Mouse (Mus musculus) testis, adult 2 months (tissue): ENCODE results near the gene Lrrc72. TPM values are rescaled to one million over a fixed set of nuclear protein-coding genes. Genes with fewer than 3 reads are reported as not detected.
A peak's percentile ranks its signal among the peaks of the same experiment; 100 is the strongest.

ENCODE experiments used
- H3K27ac ChIP-seq: fragments of 200-500 bp; 2 replicates; pipeline ENCODE4 v1.5.1; 2012; ENCODE audit warnings: low read depth, low read length; ENCODE audit not compliant: control insufficient read depth, insufficient read depth
- H3K27me3 ChIP-seq: fragments of 200-500 bp; 2 replicates; pipeline ENCODE4 v1.6.1; 2012; ENCODE audit warnings: mild to moderate bottlenecking, low read length, moderate library complexity; ENCODE audit not compliant: control insufficient read depth, insufficient read depth
- H3K36me3 ChIP-seq: fragments of 200-500 bp; 2 replicates; pipeline ENCODE4 v1.6.1; 2012; ENCODE audit warnings: mild to moderate bottlenecking, low read length; ENCODE audit not compliant: control insufficient read depth, insufficient read depth
- H3K4me1 ChIP-seq: fragments of 200-500 bp; 2 replicates; pipeline ENCODE4 v1.6.1; 2012; ENCODE audit warnings: low read length; ENCODE audit not compliant: control insufficient read depth, insufficient read depth
- H3K4me3 ChIP-seq: fragments of 200-500 bp; 2 replicates; pipeline ENCODE4 v1.5.1; 2012; ENCODE audit warnings: low read depth, mild to moderate bottlenecking, low read length, moderate library complexity, mixed read lengths; ENCODE audit not compliant: control insufficient read depth
- CTCF ChIP-seq: fragments of 200-500 bp; IDR thresholded peaks from 2 replicates; pipeline ENCODE4 v1.5.1; 2012; ENCODE audit warnings: low read depth, mild to moderate bottlenecking, inconsistent platforms, low read length, moderate library complexity; ENCODE audit not compliant: control insufficient read depth, insufficient read depth, insufficient replicate concordance
- POLR2A ChIP-seq: fragments of 200-500 bp; IDR thresholded peaks from 2 replicates; pipeline ENCODE4 v1.6.1; 2012; ENCODE audit warnings: low read depth, mild to moderate bottlenecking, inconsistent platforms, low read length, moderate library complexity; ENCODE audit not compliant: control insufficient read depth
- polyA plus RNA-seq: library from polyadenylated mRNA; depleted of rRNA; stranded (reverse); fragments of >200 nt; gene quantifications from 2 replicates; pipeline ENCODE4 v1.2.3, GENCODE M21; 2012; rRNA removed

Gene Lrrc72
- polyA plus RNA-seq = 23.4 and 27.1 TPM in 2 replicates

DNA sequence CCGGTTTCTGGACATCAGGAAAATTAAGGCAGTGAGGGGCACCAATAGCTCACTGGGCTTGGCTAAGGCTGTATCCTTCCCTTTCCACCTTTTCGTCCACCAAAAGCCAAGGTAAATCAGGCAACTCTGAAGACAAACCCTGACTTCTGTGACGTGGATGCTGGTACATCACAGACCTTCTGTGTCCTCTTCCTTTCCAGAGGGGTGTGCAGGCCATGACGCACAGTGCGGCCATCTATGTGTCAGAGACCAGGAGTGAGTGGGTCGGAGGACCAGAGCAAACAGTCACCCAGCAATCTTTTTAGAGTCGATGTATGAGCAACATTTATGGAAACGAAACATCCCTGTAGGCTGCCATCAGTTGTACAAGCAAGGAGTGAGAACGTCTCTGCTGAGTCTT, at the start of gene Lrrc72:
Gene Lrrc72 (minus strand): TSS at position 101 of the 400 bp plus-strand sequence.
- Histone ChIP-seq H3K4me3 (peak within 1 kb of the TSS; percentile 86), H3K27ac (peak within 1 kb of the TSS; percentile 29), H3K4me1 (no peaks in the 10 kb centered on the region), H3K27me3 (no peaks in the 10 kb centered on the region), H3K36me3 (no peaks in the 10 kb centered on the region)
- TF ChIP-seq CTCF (no peak), POLR2A (peak; percentile 51; the same call in 1 of the 2 replicates)

GRCm38 (mm10) chr12:36302326-36302725, 49.1 kb upstream of the Lrrc72 start:
- TF ChIP-seq CTCF = no peak
- TF ChIP-seq POLR2A = no peak
- no peaks in the 10 kb centered on the region; the same call in none of the 2 replicates for H3K4me1 ChIP-seq
- H3K36me3 ChIP-seq = no peaks in the 10 kb centered on the region
- H3K27ac ChIP-seq = no peak overlapping the region
- peak overlapping the region; percentile 27 for H3K4me3 ChIP-seq
- H3K27me3 ChIP-seq = no peaks in the 10 kb centered on the region

DNA sequence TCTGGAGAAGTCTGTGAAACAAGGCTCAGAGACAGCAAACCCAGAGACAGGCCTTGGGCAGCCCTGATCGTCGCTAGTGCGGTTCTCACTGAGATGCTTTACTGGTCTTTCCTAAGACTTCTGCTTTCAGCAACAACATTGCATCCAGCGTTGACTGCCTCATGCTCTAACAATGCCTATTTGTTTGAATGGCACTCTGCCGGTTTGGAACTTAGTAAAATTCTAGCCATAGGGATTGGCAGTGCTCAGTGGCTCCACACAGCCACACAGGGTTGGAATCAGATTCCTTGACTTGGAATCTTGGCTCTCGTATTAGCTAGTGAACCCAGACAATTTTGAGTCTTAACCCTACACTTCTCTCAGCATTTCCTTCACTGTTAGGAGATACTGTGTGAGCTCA, 38.1 kb upstream of the Lrrc72 start:
- Histone ChIP-seq H3K4me1 (no peaks in the 10 kb centered on the region), H3K4me3 (no peak overlapping the region), H3K27ac (no peak overlapping the region), H3K27me3 (no peaks in the 10 kb centered on the region), H3K36me3 (no peaks in the 10 kb centered on the region)
- TF ChIP-seq CTCF (no peak), POLR2A (no peak)

DNA sequence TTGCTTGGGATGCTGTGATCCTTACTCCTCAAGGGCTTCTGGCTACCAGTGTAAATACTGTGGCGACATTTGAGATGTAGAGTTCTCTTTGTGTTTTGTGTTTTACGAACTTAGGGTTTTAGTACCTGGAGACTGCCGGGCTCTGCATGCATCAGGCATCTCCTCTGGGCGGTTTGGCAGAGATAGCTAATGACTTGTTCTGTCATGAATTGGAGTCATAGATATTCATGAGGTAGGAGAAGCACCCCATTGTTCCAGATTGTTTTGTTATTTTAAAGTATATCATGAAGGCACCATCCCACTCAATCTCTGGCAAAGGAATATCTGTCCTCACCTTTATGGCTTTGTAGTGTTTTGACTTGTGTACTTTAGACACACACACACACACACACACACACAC, 37.3 kb upstream of the Lrrc72 start:
- TF ChIP-seq CTCF (no peak), POLR2A (no peak)
- no peaks in the 10 kb centered on the region for H3K36me3 ChIP-seq
- no peaks in the 10 kb centered on the region for H3K27me3 ChIP-seq
- no peak overlapping the region for H3K27ac ChIP-seq
- no peak overlapping the region for H3K4me3 ChIP-seq
- H3K4me1 ChIP-seq = no peaks in the 10 kb centered on the region

DNA sequence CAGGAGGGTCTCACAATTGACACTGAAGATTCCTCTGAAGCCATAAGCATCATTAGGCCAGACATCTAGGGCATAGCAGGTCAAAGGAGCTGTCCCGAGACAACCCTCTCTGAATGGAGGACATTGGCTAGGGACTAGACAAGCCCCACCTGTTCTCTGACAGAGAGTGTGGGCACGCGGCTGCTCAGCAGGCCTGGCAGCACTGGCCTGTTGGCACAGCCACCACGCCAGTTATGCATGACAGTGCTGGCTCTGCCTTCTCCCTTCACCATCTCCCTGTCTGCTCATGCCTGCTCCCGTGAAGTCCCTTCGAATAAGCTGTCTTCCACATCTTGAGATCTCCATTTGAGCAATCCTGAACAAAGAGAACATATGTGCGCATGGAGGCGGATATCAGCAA, 36.4 kb upstream of the Lrrc72 start:
- no peaks in the 10 kb centered on the region for H3K4me1 ChIP-seq
- TF ChIP-seq POLR2A = no peak
- TF ChIP-seq CTCF = no peak

GRCm38 (mm10) chr12:36274823-36275222, 21.6 kb upstream of the Lrrc72 start:
- Histone ChIP-seq H3K36me3 (no peaks in the 10 kb centered on the region), H3K27me3 (no peaks in the 10 kb centered on the region), H3K27ac (no peak overlapping the region), H3K4me1 (no peaks in the 10 kb centered on the region), H3K4me3 (no peak overlapping the region)
- TF ChIP-seq POLR2A (no peak), CTCF (no peak)

More for the DNA sequence above, 36.4 kb upstream of the Lrrc72 start:
- Histone ChIP-seq H3K36me3 (no peaks in the 10 kb centered on the region), H3K4me3 (no peak overlapping the region), H3K27me3 (no peaks in the 10 kb centered on the region), H3K27ac (no peak overlapping the region)

DNA sequence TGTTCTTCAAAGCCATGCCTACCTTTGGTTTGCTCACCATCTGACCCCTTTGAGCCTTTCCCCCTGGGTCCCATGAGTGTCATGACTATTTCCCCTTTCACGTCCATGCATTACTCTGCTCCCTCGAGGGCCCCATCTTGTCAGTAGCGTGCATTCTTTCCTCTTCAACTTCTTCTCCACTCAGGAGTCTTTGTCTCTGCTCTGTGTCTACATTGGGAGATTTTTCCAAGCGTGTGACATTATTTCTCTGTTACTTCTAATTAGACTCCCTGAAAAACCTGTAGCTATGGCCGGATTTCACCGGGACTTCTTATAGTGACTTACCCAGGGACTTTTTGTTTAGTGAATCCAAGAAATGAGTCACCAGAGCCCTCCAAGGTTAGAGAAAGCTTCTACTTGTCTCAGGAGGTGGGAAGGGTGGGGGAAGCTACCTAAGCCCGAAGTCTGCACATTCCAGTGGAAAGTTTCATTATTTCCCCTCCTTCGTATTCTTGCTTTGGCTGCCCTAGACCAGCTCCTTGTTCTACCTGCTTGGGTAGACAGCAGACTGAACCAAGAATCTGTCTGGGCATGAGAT, 14.6 kb upstream of the Lrrc72 start:
- Histone ChIP-seq H3K4me1 (no peaks in the 10 kb centered on the region), H3K27ac (no peak overlapping the region), H3K4me3 (peak overlapping the region; percentile 58), H3K27me3 (no peaks in the 10 kb centered on the region), H3K36me3 (no peaks in the 10 kb centered on the region)
- TF ChIP-seq CTCF (no peak), POLR2A (no peak)
